Mouse (Mus musculus): Measurements from ENCODE around the gene Dip2b.

Gene Dip2b

DNA sequence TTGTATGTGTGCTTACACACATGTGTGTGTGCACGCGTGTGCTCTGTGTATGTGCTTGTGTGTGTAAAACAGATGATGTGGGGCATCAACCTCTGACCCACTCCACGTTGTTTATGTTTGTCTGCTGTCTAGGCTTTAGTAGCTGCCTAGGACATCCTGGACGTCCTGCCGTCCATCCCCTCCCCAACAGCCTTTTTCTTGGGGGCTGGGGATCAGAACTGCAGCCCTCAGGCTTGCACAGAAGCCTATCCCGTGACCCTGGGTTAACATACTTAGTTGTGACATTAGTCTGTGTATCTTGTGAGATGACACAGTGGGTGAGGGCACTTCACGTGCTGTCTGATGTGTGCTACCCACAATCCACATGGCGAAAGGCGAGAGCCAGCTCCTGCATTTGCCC, 139.1 kb downstream of the Dip2b start:
- no peak for DNase-seq (ENCODE audit: low read depth, low spot score)

DNA sequence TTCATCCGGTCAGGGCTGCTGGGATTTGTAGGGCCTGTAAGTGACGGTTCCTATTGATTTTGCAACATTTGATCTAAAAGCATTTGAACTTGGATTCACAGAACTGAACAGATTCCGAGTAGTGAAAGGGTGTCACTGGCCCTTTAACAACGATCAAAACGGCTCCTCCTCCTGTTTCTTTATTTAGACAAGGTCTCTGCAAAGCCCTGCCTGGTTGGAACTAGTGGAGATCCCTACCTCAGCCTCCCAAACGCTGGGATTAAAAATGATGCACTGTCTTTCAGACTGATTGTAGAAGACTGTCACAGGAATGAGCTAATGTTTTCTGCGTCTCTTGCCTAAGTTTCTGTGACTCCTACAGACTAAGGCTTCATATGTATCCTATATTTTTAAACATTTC, 140.0 kb downstream of the Dip2b start:
- no peak for DNase-seq (ENCODE audit: low read depth, low spot score)

DNA sequence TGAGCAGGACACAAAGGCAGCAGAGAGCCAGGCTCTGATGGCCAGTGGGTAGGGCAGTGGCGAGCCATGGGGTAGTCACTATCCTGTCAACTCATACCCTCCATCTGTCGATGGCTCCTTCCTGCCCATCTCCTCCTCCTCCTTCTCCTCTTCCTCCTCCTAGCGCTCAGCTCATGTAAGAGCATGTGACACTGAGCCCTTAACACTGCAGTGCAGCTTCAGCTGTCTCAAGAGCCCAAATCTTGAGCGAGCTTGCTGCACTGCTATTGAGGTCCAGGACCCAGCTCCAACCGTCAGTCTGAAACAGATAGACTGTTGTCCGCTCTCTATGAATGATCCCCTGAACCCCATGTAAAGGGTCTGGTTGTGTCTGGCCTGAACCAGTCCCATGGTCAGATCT, 141.2 kb downstream of the Dip2b start:
- no peak for DNase-seq (ENCODE audit: low read depth, low spot score)

DNA sequence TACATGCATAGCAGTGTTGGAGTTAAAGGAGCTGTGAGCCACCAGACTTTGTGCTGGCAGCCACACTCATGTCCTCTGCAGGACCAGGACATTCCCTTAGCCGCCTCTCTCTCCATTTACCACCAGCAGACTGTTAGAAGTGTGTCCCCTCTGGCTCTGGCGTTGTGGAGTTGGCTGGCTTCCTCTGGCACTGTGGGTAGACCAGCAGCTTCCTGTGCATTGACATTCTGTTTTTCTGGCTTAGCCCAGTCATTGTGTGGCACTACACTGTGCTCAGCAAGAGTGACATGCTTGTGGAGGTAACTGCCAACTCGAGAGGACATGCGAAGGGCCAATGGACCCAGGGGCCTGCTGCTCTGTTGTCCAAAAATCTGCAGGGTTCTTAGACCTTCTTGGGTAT, 141.8 kb downstream of the Dip2b start:
- DNase-seq (ENCODE audit: low read depth, low spot score): peak; percentile 22

DNA sequence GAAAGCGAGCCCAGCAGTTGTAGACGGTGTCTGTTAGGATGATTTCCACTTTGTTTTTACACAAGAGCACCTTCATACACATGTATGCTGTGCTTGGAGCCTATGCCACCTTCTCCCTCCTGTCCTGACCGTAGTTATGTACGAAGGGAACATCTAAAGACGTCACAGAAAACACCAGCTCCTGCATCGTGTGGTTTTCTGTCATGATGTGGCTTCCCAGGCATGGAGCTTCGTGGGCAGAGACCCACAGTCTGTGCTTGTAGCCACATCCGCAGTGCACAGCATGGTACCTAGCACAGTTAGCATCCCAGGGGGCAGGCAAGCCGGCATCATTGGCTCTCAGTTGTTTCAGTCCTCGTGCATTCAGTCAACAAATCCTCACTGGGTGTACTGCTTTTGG, 143.4 kb downstream of the Dip2b start:
- no peak for DNase-seq (ENCODE audit: low read depth, low spot score)

DNA sequence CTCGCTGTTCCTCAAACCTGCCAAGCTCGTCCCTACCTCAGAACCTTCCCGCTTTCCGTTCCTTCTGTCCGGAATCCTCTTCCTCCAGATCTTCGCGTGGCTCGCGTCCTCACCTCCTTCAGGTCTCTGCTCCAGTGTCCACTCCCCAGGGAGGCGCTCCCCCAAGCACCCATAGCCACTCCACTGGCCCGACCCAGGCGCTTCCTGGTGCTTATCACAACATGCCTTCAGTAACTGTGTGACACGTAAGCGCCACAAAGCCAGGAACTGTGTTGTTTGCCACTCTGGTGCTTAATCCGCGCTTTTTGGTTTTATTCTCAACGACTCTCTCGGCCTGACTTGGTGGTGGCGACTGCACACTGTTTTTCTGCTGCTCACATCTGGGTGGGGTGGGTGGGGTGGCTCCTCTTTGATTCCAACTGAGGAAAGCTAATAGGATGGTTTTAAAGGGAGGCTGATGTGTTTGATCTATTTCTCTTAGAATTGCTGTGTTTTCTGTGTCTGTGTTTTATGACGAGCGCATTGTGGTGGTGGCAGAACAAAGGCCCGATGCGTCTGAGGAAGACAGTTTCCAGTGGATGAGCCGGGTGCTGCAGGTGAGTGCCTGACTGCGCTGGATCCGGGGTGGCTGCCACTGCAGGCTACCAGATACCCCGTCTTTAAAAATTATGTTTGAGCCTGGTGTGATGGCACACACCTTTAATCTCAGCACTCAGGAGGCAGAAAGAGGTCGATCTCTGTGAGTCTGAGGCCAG, 144.2 kb downstream of the Dip2b start:
- DNase-seq (ENCODE audit: low read depth, low spot score): no peak

DNA sequence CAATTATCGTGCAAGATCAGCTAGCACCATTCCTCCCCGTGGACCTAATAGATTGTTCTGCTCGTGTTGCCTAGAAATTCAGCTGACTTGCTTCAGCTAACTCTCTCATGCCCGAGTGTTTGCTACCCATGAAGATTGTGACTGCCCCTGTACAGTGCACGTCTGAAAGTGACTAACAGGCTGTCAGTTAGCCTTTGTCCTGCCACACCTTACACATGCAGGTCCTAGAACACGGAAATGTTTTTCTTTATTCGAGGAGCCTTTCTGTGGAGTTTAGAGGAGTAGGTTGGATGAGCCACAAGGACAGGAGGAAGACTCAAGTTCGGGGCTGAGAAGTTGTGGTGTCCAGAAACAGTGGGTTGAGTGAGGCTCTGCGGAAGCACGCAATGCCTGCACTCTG, 145.0 kb downstream of the Dip2b start:
- no peak for DNase-seq (ENCODE audit: low read depth, low spot score)

DNA sequence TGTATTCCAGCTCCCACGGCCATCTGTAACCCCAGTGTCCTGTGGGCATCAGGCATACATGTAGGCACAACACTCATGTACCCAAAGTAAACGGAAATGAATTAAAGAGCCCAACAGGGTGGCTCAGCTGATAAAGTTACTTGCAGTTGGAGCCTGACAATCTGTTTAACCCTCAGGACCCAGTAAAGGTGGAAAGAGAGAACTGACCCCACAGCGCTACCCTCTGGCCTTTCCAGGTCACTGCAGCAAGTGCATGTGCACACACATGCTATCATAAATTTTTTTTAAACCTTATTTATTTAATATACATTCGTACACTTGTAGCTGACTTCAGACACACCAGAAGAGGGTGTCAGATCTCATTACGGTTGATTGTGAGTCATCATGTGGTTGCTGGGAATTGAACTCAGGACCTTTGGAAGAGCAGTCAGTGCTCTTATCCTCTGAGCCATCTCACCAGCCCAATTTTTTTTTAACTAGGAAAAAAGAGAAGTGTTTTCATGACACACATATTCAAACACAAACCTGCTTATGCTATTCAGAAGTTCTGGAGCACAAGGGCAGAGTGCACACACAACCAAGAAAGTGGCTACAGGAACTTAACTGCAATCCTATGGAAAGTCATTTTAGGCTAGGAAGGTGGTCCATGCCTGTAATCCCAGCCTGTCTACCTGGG, 146.5 kb downstream of the Dip2b start:
- no peak for DNase-seq (ENCODE audit: low read depth, low spot score)

DNA sequence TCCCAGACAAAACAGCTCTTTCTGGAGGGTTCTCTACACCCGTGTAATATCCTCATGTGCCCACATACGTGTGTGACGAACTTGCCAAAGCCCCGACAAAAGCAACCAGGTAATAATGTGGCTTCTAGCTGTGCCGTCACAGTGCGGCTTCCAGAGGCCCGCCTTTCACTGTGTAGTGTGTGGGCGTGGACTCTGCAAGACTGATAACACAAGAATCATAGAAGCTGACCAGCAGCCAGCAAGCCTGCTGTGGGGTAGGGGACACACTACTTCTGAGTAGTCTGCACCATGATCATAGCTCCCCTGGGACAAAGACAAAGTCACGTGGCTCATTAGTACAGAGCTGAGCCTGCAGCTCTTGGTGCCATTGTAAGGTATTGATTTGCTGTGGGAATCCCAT, 147.8 kb downstream of the Dip2b start:
- DNase-seq (ENCODE audit: low read depth, low spot score): no peak

DNA sequence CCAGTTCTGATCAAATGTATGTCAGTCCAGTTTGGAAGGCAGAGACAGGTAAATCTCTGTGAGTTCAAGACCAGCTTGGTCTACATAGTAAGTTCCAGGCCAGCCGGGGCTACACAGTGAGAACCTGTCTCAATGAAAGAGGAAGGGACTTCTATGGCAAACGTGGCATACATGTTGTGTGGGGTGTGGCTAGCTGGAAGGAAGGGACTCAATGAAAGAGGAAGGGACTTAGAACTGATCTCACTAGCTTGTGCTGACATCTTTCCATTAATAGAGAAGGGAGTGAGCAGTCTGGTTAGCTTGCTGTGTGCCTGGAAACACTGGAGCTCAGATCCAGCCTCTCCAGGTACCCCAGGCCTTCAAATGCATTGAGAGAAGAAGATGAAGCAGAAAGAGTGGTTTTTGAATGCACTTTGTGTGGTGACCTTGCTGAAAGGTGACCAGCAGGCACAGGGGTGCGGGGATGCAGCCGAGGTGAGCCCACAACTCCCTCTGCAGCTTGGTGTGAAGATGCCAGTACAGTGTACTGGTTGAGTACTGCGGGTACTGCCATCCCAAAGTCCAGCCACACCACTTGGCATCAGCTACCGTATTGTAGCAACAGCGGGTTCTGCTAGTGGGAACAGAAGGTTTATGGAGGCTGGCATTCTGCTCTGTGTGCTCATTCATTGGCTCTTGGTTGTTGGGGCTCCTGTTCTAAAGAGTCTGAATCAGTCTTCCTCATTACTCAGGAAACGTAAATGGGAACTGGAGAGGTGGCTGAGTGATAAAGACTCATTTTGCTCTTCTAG, 148.6 kb downstream of the Dip2b start:
- no peak for DNase-seq (ENCODE audit: low read depth, low spot score)

DNA sequence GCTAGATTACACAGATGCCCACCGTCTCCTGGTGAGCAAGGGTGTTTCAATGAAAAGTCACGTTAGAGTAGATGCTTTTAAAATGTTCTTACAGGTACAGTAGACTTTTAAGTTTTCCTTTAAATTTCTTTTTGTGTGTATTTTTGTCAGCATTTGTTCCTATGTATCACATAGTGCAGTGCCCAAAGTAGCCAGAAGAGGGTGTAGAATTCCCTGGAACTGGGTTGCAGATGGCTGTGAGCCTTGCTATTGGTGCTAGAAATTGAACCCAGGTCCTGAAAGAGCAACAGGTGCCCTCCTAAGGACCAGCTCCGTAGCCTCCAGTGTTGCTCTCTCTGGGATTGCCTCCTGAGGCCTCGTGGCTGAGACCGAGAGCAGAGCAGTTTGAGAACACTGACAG, 150.1 kb downstream of the Dip2b start:
- DNase-seq (ENCODE audit: low read depth, low spot score): no peak

DNA sequence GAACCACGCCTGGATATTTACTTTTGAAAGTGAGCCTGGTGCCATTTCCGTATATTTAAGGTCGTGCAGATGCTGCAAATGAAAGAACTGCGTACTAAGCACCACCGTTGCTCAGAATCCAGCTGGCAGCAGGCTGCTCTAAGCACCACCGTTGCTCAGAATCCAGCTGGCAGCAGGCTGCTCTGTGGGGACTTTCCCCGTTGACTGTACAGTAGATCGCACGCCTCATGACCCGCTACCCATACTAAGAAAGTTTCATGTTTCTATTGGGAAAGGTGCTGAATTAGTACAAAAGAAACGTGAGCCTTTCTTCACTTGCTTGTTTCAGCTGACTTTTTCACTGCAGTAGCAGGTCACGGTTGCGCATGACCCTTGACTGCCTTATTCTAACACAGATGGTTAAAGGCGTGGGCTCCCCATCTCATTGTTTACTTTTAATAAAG, 150.5 kb downstream of the Dip2b start:
- no peak for DNase-seq (ENCODE audit: low read depth, low spot score)

DNA sequence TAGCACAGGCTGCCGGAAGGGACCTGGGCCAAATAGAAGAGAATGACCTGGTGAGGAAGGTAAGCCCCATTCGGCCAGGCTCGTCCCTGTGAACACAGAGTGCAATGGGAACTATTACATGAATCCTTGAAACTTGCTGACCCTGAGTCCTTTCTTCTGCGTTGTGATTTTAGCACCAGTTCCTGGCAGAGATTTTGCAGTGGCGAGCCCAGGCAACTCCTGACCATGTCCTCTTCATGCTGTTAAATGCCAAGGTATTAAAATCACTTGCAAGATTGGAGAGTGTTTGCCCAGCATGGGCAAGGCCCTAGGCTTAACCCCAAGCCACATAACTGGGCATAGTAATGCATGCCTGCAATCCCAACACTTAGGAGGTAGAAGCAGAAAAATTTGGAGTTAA, 151.6 kb downstream of the Dip2b start:
- DNase-seq (ENCODE audit: low read depth, low spot score): no peak

DNA sequence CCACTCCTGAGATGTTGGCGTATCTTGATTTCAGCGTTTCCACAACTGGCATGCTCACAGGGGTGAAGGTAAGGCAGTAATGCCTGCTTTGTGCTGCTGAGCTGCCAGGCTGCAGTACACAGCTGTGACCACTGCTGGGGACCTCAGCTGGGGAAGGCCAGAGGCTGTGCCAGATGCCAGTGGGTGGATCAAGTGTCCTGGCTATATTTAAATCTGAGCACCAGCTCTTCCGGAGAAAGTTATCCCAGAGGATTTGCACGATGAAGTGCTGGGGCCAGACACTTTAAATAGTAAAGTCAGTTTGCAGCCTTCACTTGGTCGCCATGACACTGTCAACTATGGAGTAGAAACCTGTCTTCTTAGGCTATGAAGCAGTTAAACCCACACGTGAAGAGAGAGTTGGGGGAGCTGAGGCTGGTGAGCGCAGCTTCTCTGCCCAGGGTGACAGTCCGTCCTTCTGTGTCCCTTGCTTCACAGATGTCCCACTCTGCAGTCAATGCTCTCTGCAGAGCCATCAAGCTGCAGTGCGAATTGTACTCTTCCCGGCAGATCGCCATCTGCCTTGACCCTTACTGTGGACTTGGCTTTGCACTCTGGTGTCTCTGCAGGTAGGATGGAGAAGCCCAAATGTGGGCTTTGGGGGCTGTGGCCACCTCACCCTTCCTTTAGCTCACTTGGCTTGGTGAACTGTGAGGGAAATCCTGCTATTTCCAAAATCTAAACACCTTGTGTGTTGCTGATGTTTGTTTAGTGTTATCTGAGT, 160.7 kb downstream of the Dip2b start:
- no peak for DNase-seq (ENCODE audit: low read depth, low spot score)

DNA sequence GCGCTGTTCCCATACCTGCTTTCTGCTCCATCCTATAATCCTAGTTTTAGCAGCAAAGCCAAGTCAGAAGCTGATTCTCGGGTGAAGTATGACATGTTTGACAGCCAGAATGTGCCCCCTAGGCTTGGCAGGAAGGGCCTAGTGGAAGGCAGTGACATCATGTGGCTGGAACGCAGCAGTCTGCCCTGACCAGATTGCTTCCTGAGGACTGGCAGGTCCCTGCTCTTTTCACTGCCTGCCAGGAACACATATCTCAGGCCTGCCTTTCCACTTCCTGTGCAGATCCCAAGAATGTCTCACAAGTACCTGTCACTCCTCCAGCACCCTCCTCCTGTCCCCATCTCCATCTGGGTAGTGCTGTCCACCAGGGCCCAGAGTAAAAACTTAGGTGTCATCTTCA, 161.3 kb downstream of the Dip2b start:
- no peak for DNase-seq (ENCODE audit: low read depth, low spot score)

DNA sequence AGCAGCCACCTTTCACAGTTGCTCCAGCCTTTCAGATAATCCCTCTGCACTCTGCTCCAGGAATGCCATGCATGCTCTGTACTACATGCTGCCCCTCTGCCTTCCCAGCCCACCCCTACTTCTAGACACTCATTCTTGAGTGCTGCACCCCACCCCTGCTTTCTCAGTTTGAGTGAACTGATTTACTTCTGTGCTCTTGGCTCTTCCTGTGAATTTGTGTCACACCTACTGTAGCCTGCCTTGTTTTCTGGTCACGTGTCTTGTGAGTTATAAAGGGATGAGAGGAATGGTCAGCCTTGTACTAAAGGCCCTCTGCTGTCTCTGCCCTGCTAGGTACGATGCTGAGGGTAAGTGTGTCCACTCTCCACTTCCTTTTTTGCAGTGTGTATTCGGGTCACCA, 163.3 kb downstream of the Dip2b start:
- no peak for DNase-seq (ENCODE audit: low read depth, low spot score)

DNA sequence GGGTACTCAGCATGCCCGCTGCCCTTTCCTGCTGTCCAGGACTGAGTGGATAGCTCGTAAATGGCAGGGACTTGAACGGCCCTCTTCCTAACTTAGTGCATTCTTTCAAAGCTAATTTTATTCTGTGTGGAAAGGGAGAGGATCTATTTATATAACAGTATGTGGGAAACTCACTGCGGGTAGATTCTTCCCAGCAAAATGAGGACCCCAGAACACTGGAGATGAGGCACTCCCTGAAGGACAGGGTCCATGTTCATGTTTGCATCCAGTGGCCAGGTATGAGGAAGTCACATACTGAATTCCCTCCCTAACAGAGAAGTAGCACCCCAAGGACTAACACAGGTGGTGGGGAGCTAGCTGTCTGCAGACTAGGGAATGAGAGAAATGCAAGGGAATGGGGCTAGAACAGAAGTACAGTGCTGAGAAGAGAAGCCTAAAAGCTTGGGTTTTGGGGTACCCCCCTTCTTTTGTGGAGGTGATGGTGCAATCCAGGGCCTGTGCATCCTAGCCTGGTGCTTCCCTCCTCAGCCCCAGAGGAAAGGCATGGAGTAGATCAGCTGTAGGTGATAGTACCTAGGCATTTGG, 164.1 kb downstream of the Dip2b start:
- DNase-seq (ENCODE audit: low read depth, low spot score): no peak

DNA sequence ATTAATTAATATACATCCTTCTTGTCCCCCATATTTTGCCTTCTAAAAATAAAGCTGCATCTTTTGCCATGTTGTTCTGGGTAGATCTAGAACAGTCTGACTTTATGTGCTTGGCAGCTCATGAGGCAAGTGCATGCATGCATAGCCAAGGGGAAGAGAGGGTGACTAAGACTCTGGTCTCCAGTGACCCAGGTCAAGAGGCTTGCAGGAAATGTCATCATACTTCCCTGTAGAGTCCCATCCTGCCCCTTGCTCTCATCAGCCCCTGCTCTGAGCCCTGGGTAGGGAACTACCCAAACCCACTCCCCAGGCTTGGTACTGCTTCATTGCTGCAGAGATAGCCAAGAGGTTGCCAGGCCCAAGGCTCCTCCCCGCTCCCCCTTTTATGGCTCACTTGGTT, 166.1 kb downstream of the Dip2b start:
- DNase-seq (ENCODE audit: low read depth, low spot score): no peak

DNA sequence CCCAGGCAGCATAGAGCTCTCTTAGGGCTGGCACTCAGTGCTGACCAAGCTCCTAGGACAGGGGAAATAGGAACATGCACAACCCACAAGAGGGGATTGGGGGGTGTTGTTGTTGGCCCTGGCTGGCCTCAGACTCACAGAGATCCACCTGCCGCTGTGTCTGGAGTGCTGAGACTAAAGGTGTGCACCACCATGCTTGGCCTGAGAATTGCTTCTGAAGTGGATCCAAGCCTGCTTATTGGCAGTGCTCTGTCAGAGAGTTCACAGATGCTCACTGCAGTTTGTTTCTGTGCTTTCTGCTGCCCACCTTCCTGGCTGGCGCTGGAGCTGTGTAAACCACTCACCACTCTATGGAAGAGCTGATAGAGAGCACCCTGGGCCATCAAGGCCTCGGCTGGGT, 171.5 kb downstream of the Dip2b start:
- DNase-seq (ENCODE audit: low read depth, low spot score): no peak

DNA sequence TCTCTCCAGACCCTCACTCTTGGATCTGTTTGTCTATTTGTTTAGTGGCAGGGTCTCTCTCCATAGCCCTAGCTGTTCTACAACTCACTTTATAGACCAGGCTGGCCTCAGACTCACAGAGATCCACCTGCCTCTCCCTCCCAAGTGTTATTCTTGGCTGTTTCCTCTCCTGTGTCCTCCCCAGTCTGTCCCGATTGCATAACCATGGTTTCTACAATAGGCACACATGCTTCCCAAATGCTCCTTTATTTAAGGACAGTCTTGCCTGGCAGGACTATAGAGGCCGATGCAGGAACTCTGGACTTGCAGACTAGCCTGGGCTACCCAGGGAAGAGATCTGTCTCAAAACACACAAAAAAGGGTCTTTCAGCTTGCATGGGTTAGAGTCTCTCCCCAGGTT, 174.9 kb downstream of the Dip2b start:
- DNase-seq (ENCODE audit: low read depth, low spot score): no peak

DNA sequence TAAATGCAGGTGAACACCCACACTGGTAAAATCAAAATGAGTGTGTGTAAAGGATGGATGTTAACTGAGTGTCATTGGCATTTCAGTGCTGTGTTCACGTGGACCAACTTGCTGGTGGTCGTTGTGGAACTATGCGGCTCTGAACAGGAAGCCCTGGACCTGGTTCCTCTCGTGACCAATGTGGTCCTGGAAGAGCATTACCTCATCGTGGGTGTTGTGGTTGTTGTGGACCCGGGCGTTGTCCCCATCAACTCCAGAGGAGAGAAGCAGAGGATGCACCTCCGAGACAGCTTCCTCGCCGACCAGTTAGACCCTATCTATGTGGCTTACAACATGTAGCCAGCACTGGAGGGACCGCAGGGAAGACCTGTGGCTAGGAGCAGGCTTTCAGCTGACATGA, 176.6 kb downstream of the Dip2b start:
- DNase-seq (ENCODE audit: low read depth, low spot score): no peak

DNA sequence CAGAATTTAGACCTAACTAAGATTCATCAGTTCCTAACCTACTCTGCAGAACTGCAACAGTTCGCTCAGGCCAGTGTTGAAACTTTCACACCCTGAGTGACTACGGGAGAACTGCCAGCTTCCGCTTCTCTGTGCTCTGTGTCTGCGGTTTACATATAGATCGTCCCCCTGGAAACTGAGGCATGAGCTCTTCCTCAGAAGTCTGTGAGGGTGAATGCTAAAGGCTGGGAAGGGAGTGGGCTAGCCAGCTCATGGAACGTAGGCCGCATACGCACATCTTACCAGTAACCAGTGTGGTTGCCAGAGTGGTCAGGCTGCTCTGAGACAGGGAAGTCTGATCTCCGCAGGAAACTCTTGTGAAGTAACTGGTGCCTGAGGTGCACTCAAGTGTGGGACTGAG, 177.7 kb downstream of the Dip2b start:
- no peak for DNase-seq (ENCODE audit: low read depth, low spot score)
